Mouse (Mus musculus) testis, adult 2 months (tissue): ENCODE measurements around the gene Xpa. TPM values are rescaled to one million over a fixed set of nuclear protein-coding genes. Genes with fewer than 3 reads are reported as not detected.

Source experiments
- H3K27ac ChIP-seq: fragments of 200-500 bp; 2 replicates; pipeline ENCODE4 v1.5.1; 2012; ENCODE audit warnings: low read depth, low read length; ENCODE audit not compliant: control insufficient read depth, insufficient read depth
- H3K27me3 ChIP-seq: fragments of 200-500 bp; 2 replicates; pipeline ENCODE4 v1.6.1; 2012; ENCODE audit warnings: mild to moderate bottlenecking, low read length, moderate library complexity; ENCODE audit not compliant: control insufficient read depth, insufficient read depth
- H3K36me3 ChIP-seq: fragments of 200-500 bp; 2 replicates; pipeline ENCODE4 v1.6.1; 2012; ENCODE audit warnings: mild to moderate bottlenecking, low read length; ENCODE audit not compliant: control insufficient read depth, insufficient read depth
- H3K4me1 ChIP-seq: fragments of 200-500 bp; 2 replicates; pipeline ENCODE4 v1.6.1; 2012; ENCODE audit warnings: low read length; ENCODE audit not compliant: control insufficient read depth, insufficient read depth
- H3K4me3 ChIP-seq: fragments of 200-500 bp; 2 replicates; pipeline ENCODE4 v1.5.1; 2012; ENCODE audit warnings: low read depth, mild to moderate bottlenecking, low read length, moderate library complexity, mixed read lengths; ENCODE audit not compliant: control insufficient read depth
- CTCF ChIP-seq: fragments of 200-500 bp; IDR thresholded peaks from 2 replicates; pipeline ENCODE4 v1.5.1; 2012; ENCODE audit warnings: low read depth, mild to moderate bottlenecking, inconsistent platforms, low read length, moderate library complexity; ENCODE audit not compliant: control insufficient read depth, insufficient read depth, insufficient replicate concordance
- POLR2A ChIP-seq: fragments of 200-500 bp; IDR thresholded peaks from 2 replicates; pipeline ENCODE4 v1.6.1; 2012; ENCODE audit warnings: low read depth, mild to moderate bottlenecking, inconsistent platforms, low read length, moderate library complexity; ENCODE audit not compliant: control insufficient read depth
- polyA plus RNA-seq: library from polyadenylated mRNA; depleted of rRNA; stranded (reverse); fragments of >200 nt; gene quantifications from 2 replicates; pipeline ENCODE4 v1.2.3, GENCODE M21; 2012; rRNA removed

The Xpa gene
- polyA plus RNA-seq, 1 experiment, result 7.2 TPM

GRCm38 (mm10) chr4:46120767-46121166 is 75.3 kb downstream of the Xpa start:
- Histone ChIP-seq H3K4me3 (no peak overlapping the region), H3K4me1 (no peaks in the 10 kb centered on the region; the same call in 1 of the 2 replicates), H3K27me3 (no peaks in the 10 kb centered on the region), H3K27ac (no peak overlapping the region), H3K36me3 (peaks cover 8% of the 10 kb centered on the region)
- TF ChIP-seq POLR2A (no peak), CTCF (no peak)

- Histone ChIP-seq H3K27me3 (no peaks in the 10 kb centered on the region), H3K36me3 (peaks cover 9% of the 10 kb centered on the region), H3K27ac (no peak overlapping the region), H3K4me3 (no peak overlapping the region), H3K4me1 (no peaks in the 10 kb centered on the region; the same call in 1 of the 2 replicates)
- no peak for TF ChIP-seq CTCF
- no peak for TF ChIP-seq POLR2A
Measured at GRCm38 (mm10) chr4:46119514-46120094, 76.5 kb downstream of the Xpa start.

DNA sequence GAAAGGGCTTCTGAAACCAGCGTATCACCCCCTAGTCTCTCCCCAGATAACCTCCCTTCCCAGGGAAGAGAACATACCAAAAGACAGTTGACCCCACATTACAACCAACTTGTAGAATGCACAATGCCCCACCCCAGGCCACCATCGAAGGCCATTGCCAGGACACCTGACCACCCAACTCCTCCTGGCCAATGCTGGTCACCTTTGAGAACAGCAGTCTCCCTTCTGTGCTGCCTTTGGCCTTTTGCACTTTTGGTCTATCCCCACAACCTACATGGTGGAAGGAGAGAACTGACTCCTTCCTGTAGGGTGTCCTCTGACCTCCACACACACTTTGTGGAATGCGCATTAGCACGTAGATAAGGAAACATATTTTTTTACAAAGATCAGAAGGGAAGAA is 78.6 kb downstream of the Xpa start:
- Histone ChIP-seq H3K27ac (no peak overlapping the region), H3K27me3 (no peaks in the 10 kb centered on the region), H3K36me3 (peaks cover 7% of the 10 kb centered on the region), H3K4me3 (no peak overlapping the region), H3K4me1 (no peaks in the 10 kb centered on the region; the same call in 1 of the 2 replicates)
- no peak for TF ChIP-seq CTCF
- TF ChIP-seq POLR2A, result no peak

GRCm38 (mm10) chr4:46116544-46117175 is 79.5 kb downstream of the Xpa start:
- Histone ChIP-seq H3K27ac (no peak overlapping the region), H3K27me3 (no peaks in the 10 kb centered on the region), H3K4me1 (no peaks in the 10 kb centered on the region; the same call in 1 of the 2 replicates), H3K4me3 (no peak overlapping the region), H3K36me3 (peaks cover 7% of the 10 kb centered on the region)
- TF ChIP-seq CTCF (no peak), POLR2A (no peak)

DNA sequence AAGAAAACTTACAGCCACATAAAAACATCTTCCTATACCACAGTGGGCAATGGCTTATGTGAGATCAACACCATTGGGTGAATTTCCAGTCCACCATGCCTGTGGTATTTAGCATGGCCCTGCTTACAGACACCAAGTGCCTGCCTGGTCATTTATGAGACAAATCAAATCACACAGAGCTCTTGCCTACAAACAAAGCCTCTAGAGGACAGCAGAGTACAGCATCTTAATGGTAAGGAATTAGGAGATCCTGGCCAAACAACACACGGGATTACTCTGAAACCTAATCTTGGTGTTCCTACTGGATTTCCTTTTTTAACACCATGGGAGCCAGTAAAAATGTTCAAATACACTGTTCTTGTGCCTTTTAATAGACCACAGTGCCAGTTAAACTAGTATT is 80.8 kb downstream of the Xpa start:
- Histone ChIP-seq H3K36me3 (peaks cover 7% of the 10 kb centered on the region), H3K4me3 (no peak overlapping the region), H3K27ac (no peak overlapping the region), H3K4me1 (no peaks in the 10 kb centered on the region; the same call in 1 of the 2 replicates), H3K27me3 (no peaks in the 10 kb centered on the region)
- TF ChIP-seq CTCF, result no peak
- TF ChIP-seq POLR2A, result no peak

DNA sequence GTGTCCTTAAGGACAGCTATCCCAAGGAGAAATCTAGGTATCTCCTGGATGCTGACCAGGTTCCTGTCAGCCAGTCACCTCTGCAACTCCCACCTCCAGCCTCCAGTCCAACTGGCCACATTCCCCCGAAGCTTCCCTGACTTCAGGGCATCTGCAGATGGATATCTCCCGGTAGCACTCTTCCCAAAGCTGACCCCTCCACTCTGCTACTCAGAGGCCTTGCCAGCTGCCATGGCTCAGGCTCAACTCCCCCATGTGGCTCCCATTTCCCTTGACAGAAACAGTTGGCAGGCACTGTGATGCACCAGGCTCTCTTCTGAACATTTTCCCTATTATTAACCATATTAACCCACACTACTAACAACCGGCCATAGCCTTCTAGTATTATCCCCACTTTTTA is 84.8 kb downstream of the Xpa start:
- Histone ChIP-seq H3K4me3 (no peak overlapping the region), H3K27ac (no peak overlapping the region), H3K4me1 (no peaks in the 10 kb centered on the region), H3K36me3 (peaks cover 2% of the 10 kb centered on the region), H3K27me3 (no peaks in the 10 kb centered on the region)
- TF ChIP-seq CTCF, result no peak
- no peak for TF ChIP-seq POLR2A

- Histone ChIP-seq H3K4me1 (no peaks in the 10 kb centered on the region), H3K27me3 (no peaks in the 10 kb centered on the region), H3K4me3 (no peak overlapping the region), H3K27ac (no peak overlapping the region), H3K36me3 (no peaks in the 10 kb centered on the region)
- no peak for TF ChIP-seq CTCF
- TF ChIP-seq POLR2A, result no peak
Measured at GRCm38 (mm10) chr4:46110084-46110483, 86.0 kb downstream of the Xpa start.

Other genes starting within 250 kb of the Xpa start
- gene Tdrd7, start 231.0 kb downstream of the Xpa start, polyA plus RNA-seq, result 94.9 and 98.5 TPM in 2 replicates
- gene Tmod1, start 157.4 kb downstream of the Xpa start, polyA plus RNA-seq, result 24.7 and 29.7 TPM in 2 replicates
- 121 and 124 TPM in 2 replicates for gene Ncbp1, start 57.7 kb downstream of the Xpa start, polyA plus RNA-seq
- gene Tstd2, start 57.6 kb downstream of the Xpa start, polyA plus RNA-seq, result 7.1 and 7.9 TPM in 2 replicates
- 0.04 TPM in 1 of 2 replicates, not detected in the other for gene Foxe1, start 147.3 kb upstream of the Xpa start, polyA plus RNA-seq
- 12.1 and 12.2 TPM in 2 replicates for gene Trmo, start 193.1 kb upstream of the Xpa start, polyA plus RNA-seq
- 54.7 and 57.4 TPM in 2 replicates for gene Hemgn, start 217.2 kb upstream of the Xpa start, polyA plus RNA-seq